Mouse (Mus musculus): ENCODE results near the gene Ctcfl. TPM values are rescaled to one million over a fixed set of nuclear protein-coding genes. Genes with fewer than 3 reads are reported as not detected.

Gene Ctcfl
- polyA plus RNA-seq (2011; ENCODE audit: insufficient read depth, insufficient read length, low replicate concordance, missing spikeins) = not detected in 2 replicates

GRCm38 (mm10) chr2:173119023-173119944, at the start of gene Ctcfl:
Gene Ctcfl (minus strand): TSS chr2:173119525.
- H3K27ac ChIP-seq (ENCODE audit: control insufficient read depth, insufficient read depth, low read depth, low read length, poor library complexity) = peak within 1 kb of the TSS; percentile 41
- peaks cover 2% of the 10 kb centered on the region for H3K4me1 ChIP-seq (ENCODE audit: control insufficient read depth, insufficient read depth, low read length)
- TF ChIP-seq CTCF (IDR thresholded peaks at IDR 0.05; ENCODE audit: control insufficient read depth, insufficient read depth, low read length) (no peak), POLR2A (IDR thresholded peaks at IDR 0.05; ENCODE audit: borderline replicate concordance, control insufficient read depth, low read depth, low read length) (no peak)
- peak within 1 kb of the TSS; percentile 13 for H3K4me3 ChIP-seq (replicated peaks; ENCODE audit: control insufficient read depth, low read depth, low read length)
- WGBS = 85% methylated on average over 35 of the region's 35 CpGs

GRCm38 (mm10) chr2:173168411-173168851, 49.1 kb upstream of the Ctcfl start:
- H3K27ac ChIP-seq (ENCODE audit: control insufficient read depth, insufficient read depth, low read depth, low read length, poor library complexity) = no peak overlapping the region
- no peak overlapping the region for H3K4me3 ChIP-seq (replicated peaks; ENCODE audit: control insufficient read depth, low read depth, low read length)
- TF ChIP-seq CTCF (IDR thresholded peaks at IDR 0.05; ENCODE audit: control insufficient read depth, insufficient read depth, low read length) (no peak), POLR2A (IDR thresholded peaks at IDR 0.05; ENCODE audit: borderline replicate concordance, control insufficient read depth, low read depth, low read length) (no peak)
- peaks cover 7% of the 10 kb centered on the region; the same call in 1 of the 2 replicates for H3K4me1 ChIP-seq (ENCODE audit: control insufficient read depth, insufficient read depth, low read length)
- WGBS = 87% methylated on average over 5 of the region's 5 CpGs

- Histone ChIP-seq H3K4me1 (ENCODE audit: control insufficient read depth, insufficient read depth, low read length) (no peaks in the 10 kb centered on the region), H3K27ac (ENCODE audit: control insufficient read depth, insufficient read depth, low read depth, low read length, poor library complexity) (no peak overlapping the region), H3K4me3 (replicated peaks; ENCODE audit: control insufficient read depth, low read depth, low read length) (no peak overlapping the region)
- 88% methylated on average over 10 of the region's 10 CpGs for WGBS
- TF ChIP-seq POLR2A (IDR thresholded peaks at IDR 0.05; ENCODE audit: borderline replicate concordance, control insufficient read depth, low read depth, low read length) (no peak), CTCF (IDR thresholded peaks at IDR 0.05; ENCODE audit: control insufficient read depth, insufficient read depth, low read length) (no peak)
Measured at GRCm38 (mm10) chr2:173165357-173165756, 46.0 kb upstream of the Ctcfl start.

- TF ChIP-seq CTCF (IDR thresholded peaks at IDR 0.05; ENCODE audit: control insufficient read depth, insufficient read depth, low read length) (no peak), POLR2A (IDR thresholded peaks at IDR 0.05; ENCODE audit: borderline replicate concordance, control insufficient read depth, low read depth, low read length) (no peak)
- Histone ChIP-seq H3K27ac (ENCODE audit: control insufficient read depth, insufficient read depth, low read depth, low read length, poor library complexity) (no peak overlapping the region), H3K4me1 (ENCODE audit: control insufficient read depth, insufficient read depth, low read length) (no peaks in the 10 kb centered on the region), H3K4me3 (replicated peaks; ENCODE audit: control insufficient read depth, low read depth, low read length) (no peak overlapping the region)
- WGBS = 80% methylated on average over 10 of the region's 10 CpGs
Measured at GRCm38 (mm10) chr2:173164946-173165345, 45.6 kb upstream of the Ctcfl start.

GRCm38 (mm10) chr2:173164358-173164757, 45.0 kb upstream of the Ctcfl start:
- 25% methylated on average over 2 of the region's 2 CpGs for WGBS
- Histone ChIP-seq H3K27ac (ENCODE audit: control insufficient read depth, insufficient read depth, low read depth, low read length, poor library complexity) (no peak overlapping the region), H3K4me1 (ENCODE audit: control insufficient read depth, insufficient read depth, low read length) (no peaks in the 10 kb centered on the region), H3K4me3 (replicated peaks; ENCODE audit: control insufficient read depth, low read depth, low read length) (no peak overlapping the region)
- peak; percentile 71 for TF ChIP-seq CTCF (IDR thresholded peaks at IDR 0.05; ENCODE audit: control insufficient read depth, insufficient read depth, low read length)
- no peak for TF ChIP-seq POLR2A (IDR thresholded peaks at IDR 0.05; ENCODE audit: borderline replicate concordance, control insufficient read depth, low read depth, low read length)

GRCm38 (mm10) chr2:173163380-173163779, 44.1 kb upstream of the Ctcfl start:
- H3K27ac ChIP-seq (ENCODE audit: control insufficient read depth, insufficient read depth, low read depth, low read length, poor library complexity) = no peak overlapping the region
- H3K4me3 ChIP-seq (replicated peaks; ENCODE audit: control insufficient read depth, low read depth, low read length) = no peak overlapping the region
- WGBS = 90% methylated on average over 8 of the region's 8 CpGs

GRCm38 (mm10) chr2:173159354-173160311, 40.3 kb upstream of the Ctcfl start:
- H3K4me1 ChIP-seq (ENCODE audit: control insufficient read depth, insufficient read depth, low read length) = no peaks in the 10 kb centered on the region
- no peak for TF ChIP-seq POLR2A (IDR thresholded peaks at IDR 0.05; ENCODE audit: borderline replicate concordance, control insufficient read depth, low read depth, low read length)
- peak; percentile 71 for TF ChIP-seq CTCF (IDR thresholded peaks at IDR 0.05; ENCODE audit: control insufficient read depth, insufficient read depth, low read length)
- no peak overlapping the region for H3K27ac ChIP-seq (ENCODE audit: control insufficient read depth, insufficient read depth, low read depth, low read length, poor library complexity)
- WGBS = 54% methylated on average over 24 of the region's 24 CpGs
- no peak overlapping the region for H3K4me3 ChIP-seq (replicated peaks; ENCODE audit: control insufficient read depth, low read depth, low read length)

More at GRCm38 (mm10) chr2:173163380-173163779, 44.1 kb upstream of the Ctcfl start:
- no peaks in the 10 kb centered on the region for H3K4me1 ChIP-seq (ENCODE audit: control insufficient read depth, insufficient read depth, low read length)
- TF ChIP-seq POLR2A (IDR thresholded peaks at IDR 0.05; ENCODE audit: borderline replicate concordance, control insufficient read depth, low read depth, low read length) = no peak
- no peak for TF ChIP-seq CTCF (IDR thresholded peaks at IDR 0.05; ENCODE audit: control insufficient read depth, insufficient read depth, low read length)

All from bone marrow, adult 2 months (tissue).